Comparison of ENCODE assay signal across 12 mouse cellular contexts in genomic region chr17:35200398-35200797, GRCm38 (mm10). TPM values are rescaled to one million over a fixed set of nuclear protein-coding genes. Genes with fewer than 3 reads are reported as not detected.
DNase-seq lines count a peak whose midpoint lies in the region; TF ChIP-seq lines count a peak whose summit lies in the region.
"Had no signal": no experiment of that assay in that cellular context is flagged by ENCODE, and none has a peak within 500 bp of the region (broad histone marks: within the 10 kb centered on the region; RNA-seq: fewer than 3 reads in every experiment).

No protein-coding gene starts in this region.

- TF ChIP-seq CTCF in kidney, adult 2 months (conservative IDR thresholded peaks at IDR 0.05; ENCODE audit: insufficient read depth, insufficient read length, low read depth, low read length) = no peak
- TF ChIP-seq CTCF in bone marrow, adult 2 months (IDR thresholded peaks at IDR 0.05; ENCODE audit: control insufficient read depth, insufficient read depth, low read length) = no peak

- no peak overlapping the region for H3K27ac ChIP-seq in kidney, adult 2 months (ENCODE audit: insufficient read depth, low read depth, low read length)
- peak overlapping the region; percentile 85 for H3K27ac ChIP-seq in bone marrow, adult 2 months (ENCODE audit: control insufficient read depth, insufficient read depth, low read depth, low read length, poor library complexity)
- H3K27ac ChIP-seq in macrophage = peak overlapping the region; percentile 99

- WGBS in kidney, adult 2 months = 84% methylated on average over 11 of the region's 11 CpGs
- 2% methylated on average over 11 of the region's 11 CpGs for WGBS in bone marrow, adult 2 months
- 5% methylated on average over 11 of the region's 11 CpGs for WGBS in macrophage (ENCODE audit: missing documents)

- H3K79me2 ChIP-seq in macrophage (ENCODE audit: inconsistent target) = peaks cover 31% of the 10 kb centered on the region

- no peak for TF ChIP-seq POLR2A in kidney, adult 2 months (IDR thresholded peaks at IDR 0.05; ENCODE audit: low read depth, low read length)
- TF ChIP-seq POLR2A in bone marrow, adult 2 months (IDR thresholded peaks at IDR 0.05; ENCODE audit: borderline replicate concordance, control insufficient read depth, low read depth, low read length) = peak; percentile 52; the same call in 1 of the 2 replicates

- H3K27me3 ChIP-seq in kidney, adult 2 months (replicated peaks; ENCODE audit: control insufficient read depth, insufficient read depth, low read length) = no peaks in the 10 kb centered on the region

- DNase-seq in kidney, adult 2 months = peak; percentile 18
- no peak for DNase-seq in kidney, adult 11 months
- DNase-seq in thymus, postnatal 14 days = peak; percentile 87
- no peak for DNase-seq in retina, embryonic 14.5 days (ENCODE audit: low spot score)
- DNase-seq in right cerebral cortex, postnatal 36 days (ENCODE audit: low spot score in 2 of 2) = no peak
- no peak for DNase-seq in left cerebral cortex, adult 11 months (ENCODE audit: low spot score)
- DNase-seq: cerebellum, postnatal 36 days had no signal

- H3K36me3 ChIP-seq in kidney, adult 2 months (ENCODE audit: control insufficient read depth, insufficient read depth, low read length) = no peaks in the 10 kb centered on the region
- H3K36me3 ChIP-seq in macrophage (ENCODE audit: inconsistent target) = peaks cover 7% of the 10 kb centered on the region; the same call in 1 of the 2 replicates
- H3K36me3 ChIP-seq: intestine, embryonic 15.5 days had no signal

- H3K4me3 ChIP-seq in kidney, adult 2 months (ENCODE audit: insufficient read depth, low read depth, low read length) = no peak overlapping the region
- peak overlapping the region; percentile 99 for H3K4me3 ChIP-seq in bone marrow, adult 2 months (replicated peaks; ENCODE audit: control insufficient read depth, low read depth, low read length)
- H3K4me3 ChIP-seq in macrophage (ENCODE audit: inconsistent target) = peak overlapping the region; percentile 92
- H3K4me3 ChIP-seq: intestine, embryonic 15.5 days had no signal

- no peaks in the 10 kb centered on the region for H3K4me1 ChIP-seq in kidney, adult 2 months (ENCODE audit: control insufficient read depth, insufficient read depth, low read length)
- no peaks in the 10 kb centered on the region for H3K4me1 ChIP-seq in bone marrow, adult 2 months (ENCODE audit: control insufficient read depth, insufficient read depth, low read length)

RNA-seq across cellular contexts. Expression of gene Tnf, which starts 1.4 kb away (rescaled TPM):
- polyA plus RNA-seq in kidney, adult 2 months (2012; rRNA removed) = 0.64 and 0.94 TPM in 2 replicates
- 3.2 and 7.4 TPM in 2 replicates for polyA plus RNA-seq in bone marrow, adult 2 months (2011; ENCODE audit: insufficient read depth, insufficient read length, low replicate concordance, missing spikeins)
- 1,000 to 10,000 TPM in 15 of 26 experiments, 100 to 1,000 TPM in 9, 10 to 100 TPM in 2; 27.3 to 2,224 (median 1,287) TPM for total RNA-seq in macrophage (2018; cell fraction: chromatin; rRNA removed)
- 1,000 to 10,000 TPM in 16 of 26 experiments, 100 to 1,000 TPM in 8, 10 to 100 TPM in 2; 22.6 to 7,596 (median 1,327) TPM for total RNA-seq in macrophage (2018; cell fraction: cytosol; rRNA removed)
- 1,000 to 10,000 TPM in 20 of 26 experiments, 100 to 1,000 TPM in 5, 10 to 100 TPM in 1; 37.9 to 6,771 (median 3,087) TPM for total RNA-seq in macrophage (2018; cell fraction: nucleus; rRNA removed)
- 20.0 to 57.4 TPM (median 38.0 TPM) in 3 replicates for polyA plus RNA-seq in macrophage (2018)
- polyA plus RNA-seq: forebrain, embryonic 16.5 days; intestine, embryonic 15.5 days had no signal

RNA-seq across cellular contexts. Expression of gene Lta, which starts 4.8 kb away (rescaled TPM):
- 0.08 and 1.1 TPM in 2 replicates for polyA plus RNA-seq in kidney, adult 2 months (2012; rRNA removed)
- 3.5 and 4.4 TPM in 2 replicates for polyA plus RNA-seq in bone marrow, adult 2 months (2011; ENCODE audit: insufficient read depth, insufficient read length, low replicate concordance, missing spikeins)
- 1 to 10 TPM in 3 of 26 experiments, under 1 TPM in 4, not detected in 19; 0.69 to 1.6 (median 0.75) TPM for total RNA-seq in macrophage (2018; cell fraction: chromatin; rRNA removed)
- total RNA-seq in macrophage (2018; cell fraction: cytosol; rRNA removed) = under 1 TPM in 14 of 26 experiments, not detected in 12; 0.10 to 0.65 (median 0.20) TPM
- 1 to 10 TPM in 7 of 26 experiments, under 1 TPM in 12, not detected in 7; 0.39 to 2.6 (median 0.79) TPM for total RNA-seq in macrophage (2018; cell fraction: nucleus; rRNA removed)
- not detected in 3 replicates for polyA plus RNA-seq in macrophage (2018)

RNA-seq across cellular contexts. Expression of gene Ltb, which starts 6.2 kb away (rescaled TPM):
- polyA plus RNA-seq in kidney, adult 2 months (2012; rRNA removed) = 2.5 and 20.9 TPM in 2 replicates
- polyA plus RNA-seq in bone marrow, adult 2 months (2011; ENCODE audit: insufficient read depth, insufficient read length, low replicate concordance, missing spikeins) = 38.6 and 66.2 TPM in 2 replicates
- 1 to 10 TPM in 14 of 26 experiments, under 1 TPM in 6, not detected in 6; 0.62 to 2.6 (median 1.3) TPM for total RNA-seq in macrophage (2018; cell fraction: chromatin; rRNA removed)
- 1 to 10 TPM in 10 of 26 experiments, under 1 TPM in 16; 0.23 to 2.1 (median 0.84) TPM for total RNA-seq in macrophage (2018; cell fraction: cytosol; rRNA removed)
- total RNA-seq in macrophage (2018; cell fraction: nucleus; rRNA removed) = 1 to 10 TPM in 16 of 26 experiments, under 1 TPM in 8, not detected in 2; 0.70 to 3.0 (median 1.2) TPM
- 0.33 to 0.50 TPM (median 0.48 TPM) in 3 replicates for polyA plus RNA-seq in macrophage (2018)

RNA-seq across cellular contexts. Expression of gene Lst1, which starts 12.2 kb away (rescaled TPM):
- 9.4 and 17.7 TPM in 2 replicates for polyA plus RNA-seq in kidney, adult 2 months (2012; rRNA removed)
- polyA plus RNA-seq in bone marrow, adult 2 months (2011; ENCODE audit: insufficient read depth, insufficient read length, low replicate concordance, missing spikeins) = 50.4 and 139 TPM in 2 replicates
- total RNA-seq in macrophage (2018; cell fraction: chromatin; rRNA removed) = 100 to 1,000 TPM in 3 of 26 experiments, 10 to 100 TPM in 17, 1 to 10 TPM in 6; 7.2 to 129 (median 31.9) TPM
- 1,000 to 10,000 TPM in 13 of 26 experiments, 100 to 1,000 TPM in 13; 409 to 1,694 (median 933) TPM for total RNA-seq in macrophage (2018; cell fraction: cytosol; rRNA removed)
- 100 to 1,000 TPM in 15 of 26 experiments, 10 to 100 TPM in 11; 34.2 to 556 (median 207) TPM for total RNA-seq in macrophage (2018; cell fraction: nucleus; rRNA removed)
- 322 to 615 TPM (median 449 TPM) in 3 replicates for polyA plus RNA-seq in macrophage (2018)

RNA-seq across cellular contexts. Expression of gene Gm16181, which starts 20.2 kb away (rescaled TPM):
- polyA plus RNA-seq in kidney, adult 2 months (2012; rRNA removed) = not detected in 2 replicates
- polyA plus RNA-seq in bone marrow, adult 2 months (2011; ENCODE audit: insufficient read depth, insufficient read length, low replicate concordance, missing spikeins) = not detected in 2 replicates
- total RNA-seq in macrophage (2018; cell fraction: chromatin; rRNA removed) = 10 to 100 TPM in 3 of 26 experiments, 1 to 10 TPM in 12, not detected in 11; 2.4 to 18.5 (median 7.6) TPM
- 1 to 10 TPM in 11 of 26 experiments, under 1 TPM in 7, not detected in 8; 0.51 to 4.6 (median 1.3) TPM for total RNA-seq in macrophage (2018; cell fraction: cytosol; rRNA removed)
- total RNA-seq in macrophage (2018; cell fraction: nucleus; rRNA removed) = 10 to 100 TPM in 7 of 26 experiments, 1 to 10 TPM in 14, not detected in 5; 1.2 to 30.6 (median 7.2) TPM
- polyA plus RNA-seq in macrophage (2018) = not detected in 3 replicates
- polyA plus RNA-seq: limb, embryonic 14.5 days had no signal

Comparison
In these comparisons a context has a peak if more than half of its experiments do, and no peak if none do; other contexts are left out.
1. DNase-seq: peak in kidney, adult 2 months (single experiment) and thymus, postnatal 14 days (single experiment); none in kidney, adult 11 months (single experiment), retina, embryonic 14.5 days (single experiment), right cerebral cortex, postnatal 36 days (0 of 2) and left cerebral cortex, adult 11 months (single experiment).